In the genomic region with DNA sequence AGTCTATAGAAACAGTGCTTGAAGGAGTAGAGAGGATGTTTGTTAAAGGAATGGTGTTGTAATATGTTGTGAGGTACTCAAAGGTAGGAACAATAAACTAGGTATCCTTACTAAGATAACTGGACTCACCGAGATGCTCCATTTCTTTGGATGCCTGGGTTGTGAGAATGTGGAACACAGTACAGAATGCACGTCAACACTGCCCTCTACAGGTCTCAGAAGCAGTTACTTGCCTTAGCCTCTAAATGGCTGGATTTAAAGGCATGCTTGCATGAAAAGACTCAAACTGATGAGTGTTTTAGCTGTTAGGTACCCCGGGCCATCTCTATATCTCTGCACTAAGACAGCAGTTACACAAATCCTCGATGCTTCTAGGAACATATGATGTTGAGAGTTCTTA, we compare ENCODE assay signal across 7 mouse cellular contexts.
DNase-seq lines count a peak whose midpoint lies in the region; ATAC-seq and TF ChIP-seq lines count a peak whose summit lies in the region.

No protein-coding gene starts in this region.

- ATAC-seq in hindbrain, embryonic 11.5 days (ENCODE audit: low FRiP score) = no peak
- peak; percentile 71 for ATAC-seq in megakaryocyte, adult 5-6 weeks (ENCODE audit: poor library complexity, severe bottlenecking)

- no peaks in the 10 kb centered on the region for H3K36me3 ChIP-seq in hindbrain, embryonic 11.5 days (ENCODE audit: control insufficient read depth, insufficient read depth, low read length)

- H3K9me3 ChIP-seq in hindbrain, embryonic 11.5 days (ENCODE audit: control insufficient read depth, low read length) = no peaks in the 10 kb centered on the region

- WGBS in hindbrain, embryonic 11.5 days = 22% methylated on average over 4 of the region's 4 CpGs

- no peak overlapping the region for H3K4me2 ChIP-seq in hindbrain, embryonic 11.5 days (replicated peaks; ENCODE audit: low read depth, low read length)

- TF ChIP-seq POLR2A in brain, embryonic 14.5 days (IDR thresholded peaks at IDR 0.05; ENCODE audit: borderline replicate concordance, extremely low read depth, insufficient read depth, insufficient read length, poor library complexity, severe bottlenecking) = no peak
- no peak for TF ChIP-seq POLR2A in embryonic fibroblast, embryonic 13.5 days (IDR thresholded peaks at IDR 0.05; ENCODE audit: low read depth, low read length)

- peak; percentile 82; the same call in 1 of the 2 replicates for TF ChIP-seq CTCF in brain, embryonic 14.5 days (IDR thresholded peaks at IDR 0.05; ENCODE audit: borderline replicate concordance, extremely low read depth, insufficient read depth, insufficient read length)
- 0 out of 2 replicates have a peak, but pooled peaks have one; percentile 18 for TF ChIP-seq CTCF in embryonic fibroblast, embryonic 13.5 days (IDR thresholded peaks at IDR 0.05; ENCODE audit: borderline replicate concordance, insufficient read depth, low read length)

- peaks cover 3% of the 10 kb centered on the region; the same call in 1 of the 2 replicates for H3K4me1 ChIP-seq in embryonic fibroblast, embryonic 13.5 days (ENCODE audit: control insufficient read depth, insufficient read depth, low read length)
- no peaks in the 10 kb centered on the region for H3K4me1 ChIP-seq in hindbrain, embryonic 11.5 days (replicated peaks; ENCODE audit: control insufficient read depth, insufficient read depth, low read length)

- DNase-seq in NIH3T3 (ENCODE audit: low read depth) = peak; percentile 88
- peak; percentile 93 for DNase-seq in brain, embryonic 14.5 days (ENCODE audit: low read depth)
- peak; percentile 75 for DNase-seq in hindbrain, embryonic 11.5 days (ENCODE audit: low spot score)
- peak; percentile 68 for DNase-seq in layer of hippocampus, adult 9-11 months
- DNase-seq in right cerebral cortex, postnatal 14 days = peak; percentile 62

- H3K27me3 ChIP-seq in hindbrain, embryonic 11.5 days (ENCODE audit: control insufficient read depth, insufficient read depth, low read length) = no peaks in the 10 kb centered on the region

- H3K9ac ChIP-seq in hindbrain, embryonic 11.5 days (ENCODE audit: low read depth, low read length) = no peak overlapping the region

- no peak overlapping the region for H3K27ac ChIP-seq in embryonic fibroblast, embryonic 13.5 days (ENCODE audit: insufficient read depth, low read length)
- no peak overlapping the region for H3K27ac ChIP-seq in hindbrain, embryonic 11.5 days (ENCODE audit: low read depth, low read length)

- H3K4me3 ChIP-seq in embryonic fibroblast, embryonic 13.5 days (ENCODE audit: insufficient read depth, low read length) = no peak overlapping the region
- no peak overlapping the region for H3K4me3 ChIP-seq in hindbrain, embryonic 11.5 days (ENCODE audit: low read depth, low read length)
